Mouse (Mus musculus) cerebellum, postnatal 10 days (tissue): ENCODE results near the gene Sptlc2.
A peak's percentile ranks its signal among the peaks of the same experiment; 100 is the strongest.

Source experiments
- DNase-seq, 2 experiments: peaks; one replicate each; pipeline ENCODE4 v3.0.0; 2021; ENCODE audit warnings: mixed read lengths in 2 of 2

Sptlc2 gene

GRCm38 (mm10) chr12:87274853-87275831, 113.0 kb downstream of the Sptlc2 start:
- DNase-seq = no peak

- DNase-seq = peak; percentile 70 to 72
These were observed 120.5 kb downstream of the Sptlc2 start for GRCm38 (mm10) chr12:87267682-87268081.

GRCm38 (mm10) chr12:87266827-87267603, 121.1 kb downstream of the Sptlc2 start:
- DNase-seq = no peak

- peak; percentile 91 to 94 for DNase-seq
These were observed 121.9 kb downstream of the Sptlc2 start, which contains the start of the genes Vipas39 and Ahsa1 for GRCm38 (mm10) chr12:87266108-87266826. Vipas39 (minus strand) TSS chr12:87266256. Ahsa1 (plus strand) TSS chr12:87266479.

- no peak for DNase-seq
These were observed 122.7 kb downstream of the Sptlc2 start for GRCm38 (mm10) chr12:87265444-87265843.

GRCm38 (mm10) chr12:87260562-87260961, 127.6 kb downstream of the Sptlc2 start:
- no peak for DNase-seq

GRCm38 (mm10) chr12:87256629-87257028, 131.5 kb downstream of the Sptlc2 start:
- no peak for DNase-seq
